Mouse (Mus musculus) heart, embryonic 13.5 days (tissue): ENCODE data around the gene Myh9. TPM values are rescaled to one million over a fixed set of nuclear protein-coding genes. Genes with fewer than 3 reads are reported as not detected.
A peak's percentile ranks its signal among the peaks of the same experiment; 100 is the strongest.

ENCODE experiments used
- ATAC-seq: fragments of 200-750 bp; cut with Nextera tagmentation; 2 replicates; pipeline ENCODE4 v1.8.0; 2017; ENCODE audit warnings: moderate TSS enrichment; ENCODE audit not compliant: insufficient number of reproducible peaks, low FRiP score, low TSS enrichment; ENCODE audit errors: extremely low read depth
- H3K27ac ChIP-seq: fragments of 300-500 bp; sonication (generic); replicated peaks from 2 replicates; pipeline ENCODE4 v1.5.1; 2015; ENCODE audit warnings: moderate library complexity, mild to moderate bottlenecking, inconsistent platforms
- H3K27me3 ChIP-seq: fragments of 300-500 bp; sonication (generic); replicated peaks from 2 replicates; pipeline ENCODE4 v1.6.1; 2015; ENCODE audit warnings: mild to moderate bottlenecking, inconsistent platforms
- H3K36me3 ChIP-seq: fragments of 300-500 bp; sonication (generic); 2 replicates; pipeline ENCODE4 v1.6.1; 2015; ENCODE audit warnings: mild to moderate bottlenecking, inconsistent platforms
- H3K4me1 ChIP-seq: fragments of 300-500 bp; sonication (generic); 2 replicates; pipeline ENCODE4 v1.6.1; 2015; ENCODE audit warnings: inconsistent platforms
- H3K4me2 ChIP-seq: fragments of 300-500 bp; sonication (generic); 2 replicates; pipeline ENCODE4 v1.6.1; 2015; ENCODE audit warnings: inconsistent platforms, mild to moderate bottlenecking, moderate library complexity
- H3K4me3 ChIP-seq: fragments of 300-500 bp; sonication (generic); 2 replicates; pipeline ENCODE4 v1.5.1; 2015; ENCODE audit warnings: moderate library complexity, mild to moderate bottlenecking, inconsistent platforms
- H3K9ac ChIP-seq: fragments of 300-500 bp; sonication (generic); 2 replicates; pipeline ENCODE4 v1.6.1; 2015; ENCODE audit warnings: inconsistent platforms, mild to moderate bottlenecking, moderate library complexity
- H3K9me3 ChIP-seq: fragments of 300-500 bp; sonication (generic); 2 replicates; pipeline ENCODE4 v1.6.1; 2016; ENCODE audit warnings: inconsistent platforms
- WGBS: fragments of 180-500 bp; shearing (Covaris S2); methylation state at CpG from one replicate; pipeline ENCODE4 v1.1.7; 2015; ENCODE audit warnings: mixed read lengths; 5-methylcytosine and 5-hydroxymethylcytosine counted together
- polyA plus RNA-seq: library from polyadenylated mRNA; unstranded; fragments of >200 nt; fragmentation: Nextera tagmentation; extraction: Ambion mirVana; gene quantifications from 2 replicates; pipeline ENCODE4 v1.2.1, GENCODE M21; 2015

Myh9 gene
- polyA plus RNA-seq, 1 experiment from 2014 or later = 25.0 TPM

DNA sequence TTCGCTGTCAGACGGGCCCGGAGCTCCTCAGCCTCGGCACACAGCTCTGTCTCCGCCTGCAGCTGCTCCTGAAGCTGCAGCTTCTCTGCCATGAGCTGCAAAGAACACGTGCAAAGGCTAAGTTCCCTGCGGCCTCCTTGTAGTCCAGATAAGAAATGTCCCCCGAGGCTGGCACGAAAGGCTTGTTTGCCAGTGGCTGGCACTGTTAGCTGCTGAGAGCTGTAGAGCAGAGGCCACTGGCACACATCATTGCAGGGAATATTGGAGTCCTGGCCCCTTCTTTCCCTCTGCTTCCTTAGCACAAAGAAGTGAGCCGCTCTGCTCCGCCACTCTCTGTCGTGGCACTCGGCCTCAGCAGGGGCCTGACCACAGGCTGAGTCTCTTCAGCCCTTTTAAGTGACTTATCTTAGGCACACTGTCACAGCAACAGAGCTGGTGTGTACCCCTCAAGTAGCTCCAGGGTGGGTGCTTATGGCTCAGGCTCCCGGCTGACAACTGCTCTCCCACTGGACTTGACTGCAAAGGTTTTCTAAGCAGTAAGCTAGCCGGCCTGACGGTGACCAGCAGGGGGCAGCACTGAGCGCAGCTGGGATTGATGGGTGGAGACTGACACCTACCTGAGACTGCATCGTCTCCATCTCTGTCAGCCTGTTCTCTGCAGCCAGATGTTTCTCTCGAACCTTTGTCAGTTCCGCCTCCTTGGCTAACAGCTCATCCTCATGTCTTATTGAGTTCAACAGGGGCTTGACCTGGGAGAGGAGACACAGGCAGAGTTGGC, 66.6 kb downstream of the Myh9 start:
- H3K36me3 ChIP-seq = peaks cover 99% of the 10 kb centered on the region
- ATAC-seq = 0 out of 2 replicates have a peak, but pooled peaks have one; percentile 13
- no peaks in the 10 kb centered on the region for H3K9me3 ChIP-seq
- no peak overlapping the region for H3K9ac ChIP-seq
- no peak overlapping the region for H3K4me3 ChIP-seq
- no peaks in the 10 kb centered on the region for H3K27me3 ChIP-seq
- no peak overlapping the region for H3K4me2 ChIP-seq
- no peaks in the 10 kb centered on the region for H3K4me1 ChIP-seq
- no peak overlapping the region for H3K27ac ChIP-seq
- 65% methylated on average over 20 of the region's 20 CpGs for WGBS

- Histone ChIP-seq H3K27ac (no peak overlapping the region), H3K9me3 (no peaks in the 10 kb centered on the region), H3K27me3 (no peaks in the 10 kb centered on the region), H3K4me3 (no peak overlapping the region), H3K4me2 (no peak overlapping the region), H3K4me1 (no peaks in the 10 kb centered on the region), H3K36me3 (peaks cover 99% of the 10 kb centered on the region), H3K9ac (no peak overlapping the region)
- 93% methylated on average over 10 of the region's 10 CpGs for WGBS
- no peak for ATAC-seq
Observed at GRCm38 (mm10) chr15:77774303-77774702, 67.7 kb downstream of the Myh9 start.

GRCm38 (mm10) chr15:77773099-77773915, 68.7 kb downstream of the Myh9 start:
- no peak overlapping the region for H3K9ac ChIP-seq
- no peak for ATAC-seq
- WGBS = 78% methylated on average over 19 of the region's 19 CpGs

DNA sequence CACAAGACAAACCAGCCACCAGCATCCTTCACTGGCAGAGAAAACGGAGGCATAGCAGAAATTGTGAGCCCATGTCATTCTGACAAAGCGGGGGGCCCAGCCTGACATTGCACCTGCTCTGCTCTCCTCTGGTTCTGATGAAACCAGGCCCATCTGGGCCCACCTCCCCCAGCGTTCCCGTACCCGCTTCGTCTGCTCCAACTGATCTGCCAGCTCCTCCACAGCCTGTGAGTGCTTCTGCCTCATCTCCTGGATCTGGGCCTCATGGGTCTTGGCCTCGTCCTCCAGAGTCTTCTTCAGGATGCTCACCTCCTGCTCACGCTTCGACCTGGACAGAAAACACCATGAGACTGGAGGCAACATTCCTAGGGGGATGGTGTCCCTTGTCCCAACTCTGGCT, 71.0 kb downstream of the Myh9 start:
- no peak overlapping the region for H3K4me3 ChIP-seq
- whole genome bisulfite sequencing = 91% methylated on average over 9 of the region's 9 CpGs
- H3K4me1 ChIP-seq = no peaks in the 10 kb centered on the region
- no peak for ATAC-seq
- peaks cover 99% of the 10 kb centered on the region for H3K36me3 ChIP-seq
- H3K27me3 ChIP-seq = no peaks in the 10 kb centered on the region
- no peak overlapping the region for H3K27ac ChIP-seq
- H3K9ac ChIP-seq = no peak overlapping the region
- H3K4me2 ChIP-seq = no peak overlapping the region
- H3K9me3 ChIP-seq = no peaks in the 10 kb centered on the region

More at GRCm38 (mm10) chr15:77773099-77773915, 68.7 kb downstream of the Myh9 start:
- Histone ChIP-seq H3K36me3 (peaks cover 99% of the 10 kb centered on the region), H3K4me1 (no peaks in the 10 kb centered on the region), H3K4me3 (no peak overlapping the region), H3K27me3 (no peaks in the 10 kb centered on the region), H3K27ac (no peak overlapping the region), H3K4me2 (no peak overlapping the region), H3K9me3 (no peaks in the 10 kb centered on the region)

GRCm38 (mm10) chr15:77770341-77770740, 71.6 kb downstream of the Myh9 start:
- Histone ChIP-seq H3K4me2 (no peak overlapping the region), H3K27me3 (no peaks in the 10 kb centered on the region), H3K4me3 (no peak overlapping the region), H3K27ac (no peak overlapping the region), H3K9me3 (no peaks in the 10 kb centered on the region), H3K4me1 (no peaks in the 10 kb centered on the region), H3K36me3 (peaks cover 99% of the 10 kb centered on the region), H3K9ac (no peak overlapping the region)
- ATAC-seq = no peak
- WGBS = 91% methylated on average over 5 of the region's 5 CpGs

DNA sequence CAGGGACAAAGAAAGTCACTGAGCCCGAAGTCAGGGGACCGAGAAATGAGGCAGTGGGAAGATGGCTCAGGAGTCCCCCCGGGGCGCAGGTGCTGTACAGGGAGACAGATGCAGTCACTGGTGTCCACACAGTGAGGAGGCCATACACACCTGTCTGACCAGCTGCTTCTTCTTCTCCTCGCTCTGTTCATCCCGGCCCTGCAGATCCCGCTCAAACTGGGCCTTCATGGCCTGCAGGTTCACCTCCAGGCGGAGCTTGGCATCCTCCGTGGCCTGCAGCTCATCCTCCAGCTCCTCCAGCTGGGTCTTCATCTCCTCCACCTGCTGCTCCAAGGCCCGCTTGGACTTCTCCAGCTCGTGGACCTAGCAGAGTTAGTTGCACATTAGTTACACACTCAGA, 75.0 kb downstream of the Myh9 start:
- Histone ChIP-seq H3K4me2 (no peak overlapping the region), H3K9ac (no peak overlapping the region), H3K4me1 (no peaks in the 10 kb centered on the region), H3K36me3 (peaks cover 100% of the 10 kb centered on the region), H3K4me3 (no peak overlapping the region), H3K27ac (no peak overlapping the region), H3K9me3 (no peaks in the 10 kb centered on the region), H3K27me3 (no peaks in the 10 kb centered on the region)
- 89% methylated on average over 11 of the region's 11 CpGs for WGBS
- ATAC-seq = no peak

GRCm38 (mm10) chr15:77765484-77766093, 76.4 kb downstream of the Myh9 start:
- H3K27me3 ChIP-seq = no peaks in the 10 kb centered on the region
- no peak for ATAC-seq
- H3K27ac ChIP-seq = no peak overlapping the region
- H3K9ac ChIP-seq = no peak overlapping the region
- H3K36me3 ChIP-seq = peaks cover 100% of the 10 kb centered on the region
- no peaks in the 10 kb centered on the region for H3K9me3 ChIP-seq
- no peaks in the 10 kb centered on the region for H3K4me1 ChIP-seq
- WGBS = 90% methylated on average over 16 of the region's 16 CpGs
- H3K4me2 ChIP-seq = no peak overlapping the region
- H3K4me3 ChIP-seq = no peak overlapping the region

DNA sequence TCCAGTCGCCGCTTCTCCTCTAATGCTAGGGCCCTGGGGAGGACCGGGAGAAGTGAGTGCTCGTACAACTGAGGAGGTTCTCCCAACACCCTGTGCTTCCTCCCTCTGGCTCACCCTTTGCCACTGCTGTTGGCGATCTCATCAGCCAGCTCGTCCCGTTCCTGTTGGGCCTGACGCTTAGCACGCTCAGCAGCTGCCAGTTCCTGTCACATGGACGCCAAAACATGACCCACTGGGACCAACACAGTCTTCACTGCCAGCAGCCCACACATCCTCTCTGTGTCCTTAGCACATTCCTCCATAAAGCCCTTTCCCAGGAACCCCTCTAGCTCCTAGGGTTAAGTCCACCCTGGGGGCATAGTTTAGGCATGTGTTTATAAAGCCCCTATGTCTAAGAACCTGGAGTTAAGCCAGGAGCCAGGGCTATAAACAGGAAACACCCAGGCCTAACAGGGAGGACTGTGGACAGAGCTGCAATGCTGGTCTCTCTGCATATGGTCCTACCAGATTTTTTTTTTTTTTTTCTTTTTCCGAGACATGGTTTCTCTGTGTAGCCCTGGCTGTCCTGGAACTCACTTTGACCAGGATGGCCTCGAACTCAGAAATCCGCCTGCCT, 77.5 kb downstream of the Myh9 start:
- Histone ChIP-seq H3K27ac (no peak overlapping the region), H3K36me3 (peaks cover 100% of the 10 kb centered on the region), H3K4me3 (no peak overlapping the region), H3K9me3 (no peaks in the 10 kb centered on the region), H3K27me3 (no peaks in the 10 kb centered on the region), H3K9ac (no peak overlapping the region), H3K4me1 (no peaks in the 10 kb centered on the region), H3K4me2 (no peak overlapping the region)
- no peak for ATAC-seq
- WGBS = 69% methylated on average over 13 of the region's 13 CpGs

GRCm38 (mm10) chr15:77763702-77764101, 78.3 kb downstream of the Myh9 start:
- peaks cover 99% of the 10 kb centered on the region for H3K36me3 ChIP-seq
- H3K27me3 ChIP-seq = no peaks in the 10 kb centered on the region
- H3K4me1 ChIP-seq = no peaks in the 10 kb centered on the region
- ATAC-seq = no peak
- H3K9me3 ChIP-seq = no peaks in the 10 kb centered on the region
- H3K27ac ChIP-seq = no peak overlapping the region
- 92% methylated on average over 11 of the region's 11 CpGs for WGBS
- H3K4me3 ChIP-seq = no peak overlapping the region
- H3K4me2 ChIP-seq = no peak overlapping the region
- H3K9ac ChIP-seq = no peak overlapping the region

DNA sequence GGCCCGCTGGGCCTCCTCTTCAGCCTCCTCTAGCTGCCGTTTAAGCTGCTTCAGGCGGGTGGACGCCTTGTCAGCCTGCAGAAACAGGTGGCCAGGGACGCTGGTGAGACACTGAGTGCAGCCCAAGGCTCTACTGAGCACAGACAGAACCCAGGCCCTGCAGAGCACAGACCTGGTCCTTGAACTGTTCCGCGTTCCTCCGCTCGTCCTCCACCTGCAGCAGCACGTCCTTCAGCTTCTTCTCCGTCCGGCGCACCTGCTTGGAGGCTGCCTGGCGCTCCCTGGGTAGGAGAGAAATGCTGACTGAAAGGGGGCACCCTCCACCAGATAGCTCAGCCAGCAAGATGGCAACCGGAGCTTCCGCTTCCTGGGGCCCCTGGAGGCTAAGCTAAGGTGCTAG, 78.9 kb downstream of the Myh9 start:
- Histone ChIP-seq H3K4me1 (no peaks in the 10 kb centered on the region), H3K27ac (no peak overlapping the region), H3K36me3 (peaks cover 98% of the 10 kb centered on the region), H3K4me3 (no peak overlapping the region), H3K4me2 (no peak overlapping the region), H3K9me3 (no peaks in the 10 kb centered on the region), H3K27me3 (no peaks in the 10 kb centered on the region), H3K9ac (no peak overlapping the region)
- 85% methylated on average over 16 of the region's 16 CpGs for WGBS
- ATAC-seq = no peak
